Mouse (Mus musculus): ENCODE measurements around the gene Pros1. TPM values are rescaled to one million over a fixed set of nuclear protein-coding genes. Genes with fewer than 3 reads are reported as not detected.

Pros1 gene
- polyA plus RNA-seq, 1 experiment from 2014 or later: 60.0 TPM

DNA sequence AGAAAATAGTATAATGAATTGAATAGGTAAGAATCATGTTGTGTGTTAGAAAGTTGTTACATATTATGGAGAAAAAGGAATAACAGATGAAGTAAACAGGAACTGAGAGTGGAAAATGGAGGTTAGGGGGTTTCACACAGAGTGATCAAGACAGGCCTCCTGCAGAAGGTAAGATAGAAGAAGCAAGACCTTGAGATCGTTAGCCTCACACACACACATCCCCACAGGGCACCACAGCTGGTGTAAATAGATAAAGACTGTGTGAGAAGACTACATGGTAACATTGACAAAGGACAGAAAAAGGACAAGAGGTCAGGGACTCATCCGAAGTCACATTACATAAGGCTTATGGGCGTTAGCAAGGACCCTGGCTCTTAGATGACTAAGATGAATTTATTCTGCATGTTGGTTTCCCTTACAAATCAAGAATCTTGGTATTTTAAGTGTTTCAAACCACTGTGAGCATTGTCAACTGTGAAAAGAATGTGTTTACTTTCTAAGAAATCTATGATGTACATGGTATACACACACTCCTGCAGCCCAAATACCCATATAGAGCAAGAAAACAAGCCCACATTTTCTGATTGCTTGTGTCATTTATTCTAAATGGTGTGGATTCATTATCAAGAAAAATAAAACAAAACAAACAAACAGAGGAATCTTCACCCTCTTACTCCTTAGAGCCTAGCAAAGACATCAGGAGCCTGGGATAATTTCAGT, 19.9 kb upstream of the Pros1 start:
- no peaks in the 10 kb centered on the region for H3K36me3 ChIP-seq
- H3K9ac ChIP-seq: no peak overlapping the region
- H3K4me2 ChIP-seq (replicated peaks): no peak overlapping the region
- H3K4me3 ChIP-seq (replicated peaks): no peak overlapping the region
- no peaks in the 10 kb centered on the region for H3K9me3 ChIP-seq (replicated peaks)
- no peak overlapping the region for H3K27ac ChIP-seq (replicated peaks)
- no peaks in the 10 kb centered on the region for H3K4me1 ChIP-seq
- no peak for ATAC-seq (ENCODE audit: insufficient number of reproducible peaks, low FRiP score, low TSS enrichment, low read depth)
- no peaks in the 10 kb centered on the region for H3K27me3 ChIP-seq
- 60% methylated on average over 3 of the region's 3 CpGs for WGBS

- ATAC-seq (ENCODE audit: insufficient number of reproducible peaks, low FRiP score, low TSS enrichment, low read depth): no peak
- Histone ChIP-seq H3K4me3 (replicated peaks) (peak overlapping the region; percentile 96; the same call in 1 of the 2 replicates), H3K4me2 (replicated peaks) (peak overlapping the region; percentile 1; the same call in 1 of the 2 replicates), H3K4me1 (peaks cover 17% of the 10 kb centered on the region), H3K9ac (no peak overlapping the region), H3K9me3 (replicated peaks) (no peaks in the 10 kb centered on the region), H3K36me3 (no peaks in the 10 kb centered on the region), H3K27ac (replicated peaks) (no peak overlapping the region), H3K27me3 (no peaks in the 10 kb centered on the region)
- 64% methylated on average over 6 of the region's 6 CpGs for WGBS
Measured at GRCm38 (mm10) chr16:62845341-62845740, 8.8 kb upstream of the Pros1 start.

- peaks cover 17% of the 10 kb centered on the region for H3K4me1 ChIP-seq
- no peaks in the 10 kb centered on the region for H3K27me3 ChIP-seq
- H3K36me3 ChIP-seq: no peaks in the 10 kb centered on the region
- no peaks in the 10 kb centered on the region for H3K9me3 ChIP-seq (replicated peaks)
- H3K9ac ChIP-seq: peak within 1 kb of the TSS; percentile 89
- WGBS: under 1% methylated on average over 52 of the region's 52 CpGs
- peak within 1 kb of the TSS; percentile 83 for H3K4me2 ChIP-seq (replicated peaks)
- H3K27ac ChIP-seq (replicated peaks): peak within 1 kb of the TSS; percentile 90
- ATAC-seq (ENCODE audit: insufficient number of reproducible peaks, low FRiP score, low TSS enrichment, low read depth): peak; percentile 100
- H3K4me3 ChIP-seq (replicated peaks): peak within 1 kb of the TSS; percentile 96
Measured at GRCm38 (mm10) chr16:62846498-62847312, 7.4 kb upstream of the Pros1 start, which contains the start of gene Arl13b. Gene Arl13b, minus strand, starts transcription at chr16:62847040.

- Histone ChIP-seq H3K4me2 (replicated peaks) (no peak overlapping the region), H3K4me3 (replicated peaks) (no peak overlapping the region), H3K9me3 (replicated peaks) (no peaks in the 10 kb centered on the region), H3K9ac (no peak overlapping the region), H3K27me3 (no peaks in the 10 kb centered on the region), H3K4me1 (peaks cover 5% of the 10 kb centered on the region; the same call in 1 of the 2 replicates), H3K36me3 (no peaks in the 10 kb centered on the region), H3K27ac (replicated peaks) (no peak overlapping the region)
- no peak for ATAC-seq (ENCODE audit: insufficient number of reproducible peaks, low FRiP score, low TSS enrichment, low read depth)
- 75% methylated on average over 3 of the region's 3 CpGs for WGBS
Measured at GRCm38 (mm10) chr16:62852464-62853252, 1.4 kb upstream of the Pros1 start.

- ATAC-seq (ENCODE audit: insufficient number of reproducible peaks, low FRiP score, low TSS enrichment, low read depth): no peak
- Histone ChIP-seq H3K27ac (replicated peaks) (peak overlapping the region; percentile 85), H3K9me3 (replicated peaks) (no peaks in the 10 kb centered on the region), H3K9ac (peak overlapping the region; percentile 83; the same call in 1 of the 2 replicates), H3K4me2 (replicated peaks) (peak overlapping the region; percentile 74), H3K27me3 (no peaks in the 10 kb centered on the region), H3K4me3 (replicated peaks) (peak overlapping the region; percentile 66), H3K4me1 (peaks cover 5% of the 10 kb centered on the region; the same call in 1 of the 2 replicates), H3K36me3 (no peaks in the 10 kb centered on the region)
- 18% methylated on average over 3 of the region's 3 CpGs for WGBS
Measured at GRCm38 (mm10) chr16:62853611-62854126, 438 bp upstream of the Pros1 start.

- Histone ChIP-seq H3K27me3 (no peaks in the 10 kb centered on the region), H3K27ac (replicated peaks) (no peak overlapping the region), H3K9me3 (replicated peaks) (no peaks in the 10 kb centered on the region), H3K4me1 (peaks cover 5% of the 10 kb centered on the region; the same call in 1 of the 2 replicates), H3K4me3 (replicated peaks) (no peak overlapping the region), H3K36me3 (no peaks in the 10 kb centered on the region), H3K9ac (no peak overlapping the region), H3K4me2 (replicated peaks) (0 out of 2 replicates have a peak overlapping the region, but pooled peaks have one; percentile 22)
- ATAC-seq (ENCODE audit: insufficient number of reproducible peaks, low FRiP score, low TSS enrichment, low read depth): no peak
- 57% methylated on average over 6 of the region's 6 CpGs for WGBS
Measured at GRCm38 (mm10) chr16:62855385-62855784, 1.3 kb downstream of the Pros1 start.

GRCm38 (mm10) chr16:62856273-62856672, 2.2 kb downstream of the Pros1 start:
- no peak overlapping the region for H3K27ac ChIP-seq (replicated peaks)
- no peaks in the 10 kb centered on the region for H3K27me3 ChIP-seq
- H3K4me1 ChIP-seq: peaks cover 5% of the 10 kb centered on the region; the same call in 1 of the 2 replicates
- H3K9me3 ChIP-seq (replicated peaks): no peaks in the 10 kb centered on the region
- no peaks in the 10 kb centered on the region for H3K36me3 ChIP-seq
- no peak overlapping the region for H3K9ac ChIP-seq
- WGBS: 76% methylated on average over 2 of the region's 2 CpGs
- H3K4me3 ChIP-seq (replicated peaks): no peak overlapping the region
- no peak for ATAC-seq (ENCODE audit: insufficient number of reproducible peaks, low FRiP score, low TSS enrichment, low read depth)
- H3K4me2 ChIP-seq (replicated peaks): no peak overlapping the region

- H3K4me2 ChIP-seq (replicated peaks): no peak overlapping the region
- peaks cover 5% of the 10 kb centered on the region; the same call in 1 of the 2 replicates for H3K4me1 ChIP-seq
- H3K36me3 ChIP-seq: no peaks in the 10 kb centered on the region
- H3K4me3 ChIP-seq (replicated peaks): no peak overlapping the region
- H3K9me3 ChIP-seq (replicated peaks): no peaks in the 10 kb centered on the region
- WGBS: 83% methylated on average over 2 of the region's 2 CpGs
- H3K9ac ChIP-seq: no peak overlapping the region
- H3K27me3 ChIP-seq: no peaks in the 10 kb centered on the region
- no peak for ATAC-seq (ENCODE audit: insufficient number of reproducible peaks, low FRiP score, low TSS enrichment, low read depth)
- no peak overlapping the region for H3K27ac ChIP-seq (replicated peaks)
Measured at GRCm38 (mm10) chr16:62857498-62857897, 3.4 kb downstream of the Pros1 start.

GRCm38 (mm10) chr16:62858018-62858417, 3.9 kb downstream of the Pros1 start:
- Histone ChIP-seq H3K27me3 (no peaks in the 10 kb centered on the region), H3K9me3 (replicated peaks) (no peaks in the 10 kb centered on the region), H3K36me3 (no peaks in the 10 kb centered on the region), H3K27ac (replicated peaks) (no peak overlapping the region), H3K9ac (no peak overlapping the region), H3K4me2 (replicated peaks) (no peak overlapping the region), H3K4me1 (peaks cover 5% of the 10 kb centered on the region; the same call in 1 of the 2 replicates), H3K4me3 (replicated peaks) (no peak overlapping the region)
- ATAC-seq (ENCODE audit: insufficient number of reproducible peaks, low FRiP score, low TSS enrichment, low read depth): no peak
- WGBS: 86% methylated on average over 1 of the region's 1 CpGs

GRCm38 (mm10) chr16:62860140-62860539, 6.0 kb downstream of the Pros1 start:
- Histone ChIP-seq H3K36me3 (no peaks in the 10 kb centered on the region), H3K4me2 (replicated peaks) (no peak overlapping the region), H3K4me1 (peaks cover 5% of the 10 kb centered on the region; the same call in 1 of the 2 replicates), H3K27ac (replicated peaks) (no peak overlapping the region), H3K4me3 (replicated peaks) (no peak overlapping the region), H3K9me3 (replicated peaks) (no peaks in the 10 kb centered on the region), H3K9ac (no peak overlapping the region), H3K27me3 (no peaks in the 10 kb centered on the region)
- WGBS: 78% methylated on average over 1 of the region's 1 CpGs
- ATAC-seq (ENCODE audit: insufficient number of reproducible peaks, low FRiP score, low TSS enrichment, low read depth): no peak
